Mouse (Mus musculus) liver, embryonic 15.5 days (tissue): Measurements from ENCODE around the gene Txn2. TPM values are rescaled to one million over a fixed set of nuclear protein-coding genes. Genes with fewer than 3 reads are reported as not detected.
A peak's percentile ranks its signal among the peaks of the same experiment; 100 is the strongest.

Experiments
- ATAC-seq: fragments of 200-750 bp; cut with Nextera tagmentation; 2 replicates; pipeline ENCODE4 v1.8.0; 2017; ENCODE audit warnings: moderate number of reproducible peaks, mild to moderate bottlenecking, moderate library complexity; ENCODE audit not compliant: insufficient read depth
- H3K27ac ChIP-seq: fragments of 300-500 bp; sonication (generic); replicated peaks from 2 replicates; pipeline ENCODE4 v1.5.1; 2015; ENCODE audit warnings: mild to moderate bottlenecking, inconsistent platforms
- H3K27me3 ChIP-seq: fragments of 300-500 bp; sonication (generic); 2 replicates; pipeline ENCODE4 v1.6.1; 2015; ENCODE audit warnings: mild to moderate bottlenecking, inconsistent platforms
- H3K36me3 ChIP-seq: fragments of 300-500 bp; sonication (generic); replicated peaks from 2 replicates; pipeline ENCODE4 v1.6.1; 2015; ENCODE audit warnings: moderate library complexity, mild to moderate bottlenecking, inconsistent platforms
- H3K4me1 ChIP-seq: fragments of 300-500 bp; sonication (generic); replicated peaks from 2 replicates; pipeline ENCODE4 v1.6.1; 2015; ENCODE audit warnings: inconsistent platforms
- H3K4me2 ChIP-seq: fragments of 300-500 bp; sonication (generic); 2 replicates; pipeline ENCODE4 v1.6.1; 2015; ENCODE audit warnings: moderate library complexity, mild to moderate bottlenecking, inconsistent platforms
- H3K4me3 ChIP-seq: fragments of 300-500 bp; sonication (generic); replicated peaks from 2 replicates; pipeline ENCODE4 v1.5.1; 2015; ENCODE audit warnings: mild to moderate bottlenecking, inconsistent platforms
- H3K9ac ChIP-seq: fragments of 300-500 bp; sonication (generic); 2 replicates; pipeline ENCODE4 v1.6.1; 2015; ENCODE audit warnings: moderate library complexity, mild to moderate bottlenecking, inconsistent platforms
- H3K9me3 ChIP-seq: fragments of 300-500 bp; sonication (generic); replicated peaks from 2 replicates; pipeline ENCODE4 v1.6.1; 2016; ENCODE audit warnings: inconsistent platforms
- WGBS: fragments of 180-500 bp; shearing (Covaris S2); methylation state at CpG from one replicate; pipeline ENCODE4 v1.1.7; 2015; ENCODE audit warnings: mixed read lengths; ENCODE audit not compliant: insufficient replicate concordance; 5-methylcytosine and 5-hydroxymethylcytosine counted together
- polyA plus RNA-seq: library from polyadenylated mRNA; unstranded; fragments of >200 nt; fragmentation: Nextera tagmentation; extraction: Ambion mirVana; gene quantifications from 2 replicates; pipeline ENCODE4 v1.2.1, GENCODE M21; 2015

Gene Txn2
- polyA plus RNA-seq, 1 experiment from 2014 or later = 185 TPM

DNA sequence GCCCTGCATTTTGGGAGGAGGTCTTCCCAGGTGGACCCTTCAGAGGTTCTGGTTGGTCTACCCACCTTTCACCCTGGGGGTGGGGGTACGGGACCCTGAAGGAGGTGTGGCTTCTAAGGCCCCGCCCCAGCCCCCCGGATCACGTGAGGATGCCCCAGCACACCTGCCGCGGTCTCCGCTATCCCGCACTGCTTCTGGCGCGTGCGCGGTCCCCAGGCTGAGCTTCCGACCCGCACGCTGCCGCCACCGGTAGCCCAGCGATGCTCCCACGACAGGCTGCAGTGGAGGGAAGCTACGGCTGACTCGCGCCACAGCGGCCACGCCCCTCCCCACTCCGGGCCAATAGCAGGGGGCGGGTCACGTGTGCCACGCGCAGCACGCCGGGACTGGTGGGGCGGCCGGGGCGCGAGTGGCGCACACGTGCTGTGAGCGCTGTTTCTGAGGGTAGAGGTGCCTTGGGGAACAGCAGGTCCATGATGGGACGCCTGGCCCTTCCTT lies 27.6 kb upstream of the Txn2 start, which contains the start of gene Foxred2:
Foxred2 (minus strand) TSS at position 319 of the 498 bp plus-strand sequence.
- no peak within 1 kb of the TSS for H3K27ac ChIP-seq
- WGBS = 1% methylated on average over 39 of the region's 39 CpGs
- peaks cover 35% of the 10 kb centered on the region for H3K27me3 ChIP-seq
- H3K4me1 ChIP-seq = peaks cover 36% of the 10 kb centered on the region
- peak; percentile 80 for ATAC-seq
- peak within 1 kb of the TSS; percentile 51 for H3K9ac ChIP-seq
- H3K36me3 ChIP-seq = peaks cover 37% of the 10 kb centered on the region
- H3K4me2 ChIP-seq = peak within 1 kb of the TSS; percentile 86
- H3K4me3 ChIP-seq = peak within 1 kb of the TSS; percentile 57
- no peaks in the 10 kb centered on the region for H3K9me3 ChIP-seq

DNA sequence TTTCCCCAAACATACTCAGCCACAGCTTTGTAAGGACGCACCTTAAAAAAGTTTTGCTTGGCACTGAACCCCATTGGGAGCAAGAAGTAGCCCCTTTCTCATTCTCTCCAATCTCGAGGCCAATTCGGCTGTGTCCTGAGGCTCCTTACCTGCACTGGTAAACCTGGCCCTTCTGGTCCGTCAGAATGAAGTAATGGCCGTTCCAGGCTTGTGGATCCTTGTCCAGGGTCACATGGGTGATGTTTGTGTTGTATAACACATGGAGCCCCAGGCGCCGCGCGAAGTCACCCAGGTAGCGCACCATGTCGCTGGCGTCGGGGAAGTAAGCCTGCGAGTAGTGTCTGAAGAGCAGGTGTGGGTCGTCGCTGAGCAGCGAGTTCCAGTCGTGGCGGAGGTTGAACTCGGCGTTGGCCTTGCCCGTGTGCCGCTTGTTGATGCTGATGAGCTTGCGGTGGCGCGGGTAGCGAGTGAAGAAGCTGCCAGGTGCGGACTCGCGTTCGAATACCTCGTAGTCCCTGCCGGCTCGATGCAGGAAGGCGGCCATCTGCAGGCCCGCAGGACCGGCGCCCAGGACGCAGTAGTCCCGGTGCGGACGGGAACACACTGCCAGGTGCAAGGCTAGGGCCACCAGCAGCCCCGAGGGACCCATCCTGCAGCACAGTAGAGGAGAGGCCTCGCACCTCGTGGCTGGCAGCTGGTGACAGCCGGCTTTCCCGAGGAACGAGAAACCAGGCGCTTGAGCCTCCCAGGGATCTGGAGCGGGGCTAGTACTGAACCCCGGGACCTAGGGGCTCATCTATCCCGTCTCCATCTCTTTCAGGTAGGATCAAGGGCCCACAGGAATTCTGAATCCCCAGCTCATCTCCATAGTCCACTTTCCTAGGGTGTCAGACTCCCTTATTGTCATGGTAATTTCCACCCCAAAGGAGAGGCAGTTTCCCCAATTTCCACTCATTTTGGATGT lies 26.9 kb upstream of the Txn2 start:
- Histone ChIP-seq H3K9me3 (no peaks in the 10 kb centered on the region), H3K4me3 (peak overlapping the region; percentile 57), H3K27me3 (peaks cover 35% of the 10 kb centered on the region), H3K4me1 (peaks cover 36% of the 10 kb centered on the region), H3K9ac (peak overlapping the region; percentile 51), H3K27ac (no peak overlapping the region), H3K36me3 (peaks cover 30% of the 10 kb centered on the region), H3K4me2 (peak overlapping the region; percentile 86)
- ATAC-seq = peak; percentile 11; the same call in 1 of the 2 replicates
- WGBS = 18% methylated on average over 52 of the region's 52 CpGs

DNA sequence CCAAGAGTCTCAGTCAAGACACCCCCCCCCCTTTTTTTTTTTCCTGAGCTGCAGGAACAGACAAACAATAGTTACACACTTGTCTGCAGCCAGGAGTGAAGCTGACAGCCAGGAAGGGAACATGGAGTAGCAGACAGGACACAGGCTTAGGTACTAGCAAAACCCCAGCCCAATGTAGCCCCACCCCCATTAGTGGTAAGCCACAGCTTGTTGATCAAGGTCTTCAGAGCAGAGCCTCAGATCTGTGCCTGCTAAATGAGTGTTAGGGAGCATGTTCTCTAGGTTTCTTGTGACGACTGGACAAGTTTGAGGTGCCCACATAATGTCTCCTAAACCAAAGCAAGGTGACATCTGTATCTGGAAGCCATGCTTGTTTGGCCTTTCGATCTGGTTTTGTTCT lies 25.6 kb upstream of the Txn2 start:
- Histone ChIP-seq H3K4me3 (no peak overlapping the region), H3K9me3 (no peaks in the 10 kb centered on the region), H3K36me3 (peaks cover 16% of the 10 kb centered on the region), H3K27ac (no peak overlapping the region), H3K9ac (no peak overlapping the region), H3K27me3 (peaks cover 35% of the 10 kb centered on the region), H3K4me1 (peaks cover 36% of the 10 kb centered on the region), H3K4me2 (no peak overlapping the region)
- ATAC-seq = no peak
- 68% methylated on average over 2 of the region's 2 CpGs for whole genome bisulfite sequencing

DNA sequence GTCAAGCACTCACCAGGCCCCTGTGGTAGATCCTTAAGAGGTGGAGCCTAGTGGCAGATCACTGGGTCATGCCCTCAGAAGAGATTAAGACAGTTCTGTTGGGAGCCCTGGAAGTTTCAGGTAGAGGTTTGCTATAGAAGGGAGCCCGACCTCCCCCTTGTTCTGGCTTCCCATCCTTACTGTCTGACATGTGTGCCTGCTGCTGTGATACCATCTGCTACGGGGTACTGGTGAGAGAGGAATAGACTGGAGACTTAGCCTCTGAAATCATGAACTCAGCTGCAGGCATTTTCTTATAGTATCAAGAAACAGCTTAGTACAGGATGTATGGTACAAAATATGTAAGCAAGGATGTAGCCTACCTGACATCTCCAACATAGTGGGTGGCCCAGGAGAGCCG lies 24.1 kb upstream of the Txn2 start:
- Histone ChIP-seq H3K4me2 (no peak overlapping the region), H3K9me3 (no peaks in the 10 kb centered on the region)
- no peak for ATAC-seq

DNA sequence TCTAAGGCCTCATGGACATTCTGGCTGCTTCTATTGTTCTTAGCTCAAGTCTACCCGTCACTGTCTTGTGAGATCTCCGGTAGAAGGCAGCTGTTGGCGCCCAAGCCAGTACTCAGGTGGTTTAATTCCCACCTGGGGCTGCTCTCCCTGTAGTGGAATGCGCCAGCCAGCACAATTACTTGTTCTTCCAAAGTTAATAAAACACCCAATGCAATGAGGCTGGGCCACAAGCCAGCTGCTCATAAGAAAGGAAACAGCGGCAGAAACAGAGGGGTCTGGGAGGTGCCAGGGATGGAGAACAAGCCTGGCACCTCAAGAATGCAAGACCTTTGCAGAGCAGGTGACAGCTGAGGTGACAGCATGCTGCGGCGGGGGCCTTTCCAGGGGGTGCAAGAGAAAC lies 20.3 kb upstream of the Txn2 start:
- H3K9me3 ChIP-seq = no peaks in the 10 kb centered on the region
- peaks cover 2% of the 10 kb centered on the region; the same call in 1 of the 2 replicates for H3K27me3 ChIP-seq
- no peak overlapping the region for H3K27ac ChIP-seq
- no peak for ATAC-seq
- no peaks in the 10 kb centered on the region for H3K36me3 ChIP-seq
- no peak overlapping the region for H3K9ac ChIP-seq
- H3K4me2 ChIP-seq = no peak overlapping the region
- H3K4me3 ChIP-seq = no peak overlapping the region
- 0 out of 2 replicates have a peak, but pooled peaks cover 5% of the 10 kb centered on the region for H3K4me1 ChIP-seq
- 74% methylated on average over 7 of the region's 7 CpGs for WGBS

More for the DNA sequence above, 24.1 kb upstream of the Txn2 start:
- Histone ChIP-seq H3K4me1 (peaks cover 28% of the 10 kb centered on the region), H3K27ac (no peak overlapping the region), H3K9ac (no peak overlapping the region), H3K36me3 (peaks cover 2% of the 10 kb centered on the region; the same call in 1 of the 2 replicates), H3K4me3 (no peak overlapping the region), H3K27me3 (peaks cover 35% of the 10 kb centered on the region)
- 75% methylated on average over 3 of the region's 3 CpGs for WGBS

DNA sequence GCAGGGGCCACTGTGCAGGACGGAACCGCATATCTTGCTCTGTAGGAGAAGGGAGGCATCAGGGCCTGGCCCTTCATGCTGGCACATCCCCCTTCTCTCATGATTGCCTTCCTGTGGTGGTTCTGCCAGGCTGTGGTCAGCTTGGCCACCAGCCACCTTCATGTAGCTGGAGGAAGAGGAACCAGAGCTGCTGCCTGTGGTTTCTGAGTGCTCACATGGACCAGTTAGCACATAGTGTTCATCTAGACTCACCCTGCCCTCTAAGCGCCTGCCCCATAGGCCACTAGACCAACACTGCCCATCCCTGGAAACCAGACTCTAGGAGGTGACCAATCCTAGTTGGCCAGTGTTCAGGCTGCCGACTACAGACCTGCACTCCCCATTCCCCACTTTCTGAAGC lies 16.9 kb upstream of the Txn2 start:
- Histone ChIP-seq H3K4me2 (no peak overlapping the region), H3K9me3 (no peaks in the 10 kb centered on the region), H3K36me3 (no peaks in the 10 kb centered on the region), H3K4me1 (0 out of 2 replicates have a peak, but pooled peaks cover 5% of the 10 kb centered on the region), H3K27ac (no peak overlapping the region), H3K27me3 (no peaks in the 10 kb centered on the region), H3K4me3 (no peak overlapping the region), H3K9ac (no peak overlapping the region)
- no peak; the same call in 1 of the 2 replicates for ATAC-seq
- WGBS = 43% methylated on average over 4 of the region's 4 CpGs

DNA sequence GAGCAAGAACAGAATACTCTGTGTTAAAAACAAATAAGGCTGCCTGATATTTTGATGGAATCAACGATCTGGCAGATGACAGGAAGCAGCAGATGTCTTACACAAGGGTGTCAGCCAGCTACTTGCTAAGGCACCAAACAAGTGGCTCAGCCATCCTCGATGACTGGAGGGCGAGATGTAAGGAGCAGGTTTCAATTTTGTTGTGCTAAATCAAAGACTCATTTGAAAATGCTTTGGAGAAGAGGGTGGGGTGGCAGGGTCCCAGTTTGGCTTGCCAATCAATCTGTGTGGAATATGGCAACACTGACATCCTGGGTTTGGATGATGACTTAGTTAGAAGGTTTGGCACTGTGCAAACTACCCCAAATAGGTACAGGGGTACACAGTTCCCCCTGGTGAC lies 12.8 kb upstream of the Txn2 start:
- no peak for ATAC-seq
- H3K36me3 ChIP-seq = no peaks in the 10 kb centered on the region

DNA sequence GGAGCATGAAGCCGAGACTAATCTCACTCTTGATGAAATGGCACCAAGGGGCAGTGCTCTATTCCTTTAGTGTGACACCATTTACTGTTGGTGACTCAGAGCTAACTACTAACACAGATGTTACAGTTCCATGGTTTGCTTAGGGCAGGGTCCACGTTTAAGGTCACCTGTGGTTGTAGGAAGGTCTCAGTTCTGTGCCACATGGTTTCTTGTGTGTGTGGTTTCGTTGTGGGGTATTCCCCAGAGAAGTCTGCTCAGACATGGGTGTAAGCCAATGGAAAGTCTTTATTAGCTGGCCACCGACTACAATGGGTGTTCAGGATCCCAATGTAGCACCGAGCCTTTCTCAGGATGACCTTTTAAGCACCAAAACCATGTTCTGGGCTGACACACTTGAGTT lies 9.7 kb upstream of the Txn2 start:
- H3K4me2 ChIP-seq = no peak overlapping the region
- H3K9ac ChIP-seq = no peak overlapping the region
- no peaks in the 10 kb centered on the region for H3K9me3 ChIP-seq
- no peak for ATAC-seq
- no peak overlapping the region for H3K4me3 ChIP-seq
- H3K27ac ChIP-seq = no peak overlapping the region
- WGBS = 50% methylated on average over 5 of the region's 5 CpGs
- no peaks in the 10 kb centered on the region for H3K36me3 ChIP-seq
- peaks cover 14% of the 10 kb centered on the region for H3K27me3 ChIP-seq
- peaks cover 8% of the 10 kb centered on the region for H3K4me1 ChIP-seq

More for the DNA sequence above, 12.8 kb upstream of the Txn2 start:
- Histone ChIP-seq H3K27ac (no peak overlapping the region), H3K27me3 (no peaks in the 10 kb centered on the region), H3K4me1 (peaks cover 5% of the 10 kb centered on the region; the same call in 1 of the 2 replicates), H3K4me2 (no peak overlapping the region), H3K9me3 (no peaks in the 10 kb centered on the region), H3K9ac (no peak overlapping the region), H3K4me3 (no peak overlapping the region)
- 56% methylated on average over 3 of the region's 3 CpGs for WGBS

DNA sequence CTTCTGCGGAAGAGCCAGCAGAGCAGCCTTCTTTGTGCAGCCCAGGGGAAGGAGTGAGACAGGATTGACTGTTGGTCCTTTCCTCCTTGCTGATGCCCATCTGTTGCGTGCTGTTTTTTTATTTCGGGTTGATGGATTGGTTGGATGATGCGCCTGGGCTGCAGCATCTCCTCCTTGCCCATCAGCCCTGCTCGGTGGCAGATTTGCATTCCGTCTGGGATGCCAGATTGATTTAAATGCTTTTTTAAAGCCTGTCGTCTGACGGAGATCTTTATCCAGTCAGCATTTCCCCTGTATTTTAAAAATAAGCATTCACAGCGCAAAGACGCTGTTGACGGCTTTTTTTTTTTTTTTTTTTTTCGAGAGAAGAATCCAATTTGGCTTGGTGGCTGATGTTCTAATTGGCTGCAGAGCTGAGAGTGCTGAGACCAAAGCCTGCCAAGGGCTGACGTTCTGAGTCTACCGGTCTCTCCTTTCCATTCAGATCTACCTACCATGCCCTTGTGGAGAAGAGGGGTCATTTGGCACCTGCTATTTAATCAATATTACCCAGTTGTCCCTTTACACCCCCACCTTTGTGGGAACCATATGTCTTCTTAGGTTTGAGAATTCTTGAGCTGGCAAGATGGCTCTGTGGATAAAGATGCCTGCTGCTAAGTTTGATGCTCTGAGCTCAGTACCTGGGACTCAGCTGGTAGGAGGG lies 7.0 kb upstream of the Txn2 start:
- H3K4me3 ChIP-seq = no peak overlapping the region
- H3K9ac ChIP-seq = no peak overlapping the region
- peaks cover 35% of the 10 kb centered on the region for H3K4me1 ChIP-seq
- no peak overlapping the region for H3K27ac ChIP-seq
- no peaks in the 10 kb centered on the region for H3K36me3 ChIP-seq
- H3K27me3 ChIP-seq = peaks cover 14% of the 10 kb centered on the region
- no peak overlapping the region for H3K4me2 ChIP-seq
- no peak for ATAC-seq
- WGBS = 69% methylated on average over 14 of the region's 14 CpGs
- no peaks in the 10 kb centered on the region for H3K9me3 ChIP-seq

DNA sequence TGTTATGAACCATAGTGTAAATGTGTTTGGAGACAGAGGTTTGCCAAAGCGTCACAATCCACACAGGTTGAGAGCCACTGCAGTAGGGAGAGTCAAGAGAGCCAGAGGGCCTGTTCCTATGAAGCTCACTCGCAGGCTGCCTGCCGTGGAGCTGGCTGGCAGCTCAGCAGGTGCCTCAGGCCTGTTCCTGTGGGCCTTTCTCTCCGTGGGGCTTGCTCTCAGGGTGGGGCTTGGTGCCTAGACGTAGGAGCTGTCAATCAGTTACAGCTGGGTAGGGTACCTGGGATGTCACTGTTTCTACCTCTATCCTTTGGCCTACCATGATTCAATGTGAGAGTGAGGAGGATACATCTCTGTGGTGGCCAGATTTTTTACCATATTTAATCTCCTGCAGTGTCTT lies 6.2 kb upstream of the Txn2 start:
- no peak overlapping the region for H3K4me3 ChIP-seq
- no peaks in the 10 kb centered on the region for H3K36me3 ChIP-seq
- H3K4me2 ChIP-seq = no peak overlapping the region
- H3K27me3 ChIP-seq = peaks cover 14% of the 10 kb centered on the region
- WGBS = 56% methylated on average over 5 of the region's 5 CpGs
- ATAC-seq = no peak
- peaks cover 43% of the 10 kb centered on the region for H3K4me1 ChIP-seq
- no peak overlapping the region for H3K27ac ChIP-seq
- H3K9me3 ChIP-seq = no peaks in the 10 kb centered on the region
- H3K9ac ChIP-seq = no peak overlapping the region

DNA sequence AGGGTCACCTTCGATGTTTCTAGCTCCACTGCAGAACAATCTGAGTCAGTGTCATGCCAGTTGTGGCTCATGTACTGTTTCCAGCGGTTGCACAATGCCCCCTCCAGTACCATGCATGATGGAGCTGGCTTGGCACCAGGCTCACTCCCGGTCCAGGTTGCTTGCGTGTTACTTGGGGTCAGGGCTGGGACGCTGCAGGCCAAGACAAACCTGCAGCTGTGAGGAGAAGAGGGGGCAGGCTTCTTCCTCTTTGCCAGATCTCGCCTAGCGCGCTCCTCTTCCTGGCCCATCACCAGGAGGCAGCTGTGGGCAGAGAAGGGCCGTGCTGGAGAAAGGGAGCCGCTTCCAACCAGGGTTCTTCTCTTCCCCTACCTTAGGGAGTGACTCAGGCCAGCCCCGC lies 5.5 kb upstream of the Txn2 start:
- Histone ChIP-seq H3K4me3 (no peak overlapping the region), H3K36me3 (no peaks in the 10 kb centered on the region), H3K9me3 (no peaks in the 10 kb centered on the region), H3K4me1 (peaks cover 50% of the 10 kb centered on the region), H3K4me2 (no peak overlapping the region), H3K27me3 (peaks cover 14% of the 10 kb centered on the region), H3K27ac (no peak overlapping the region), H3K9ac (no peak overlapping the region)
- no peak for ATAC-seq
- 50% methylated on average over 11 of the region's 11 CpGs for WGBS
